In genomic region chr4:49632139-49632481, GRCm38 (mm10) we compare ENCODE assay signal across 8 mouse cellular contexts. TPM values are rescaled to one million over a fixed set of nuclear protein-coding genes. Genes with fewer than 3 reads are reported as not detected.
DNase-seq lines count a peak whose midpoint lies in the region; ATAC-seq and TF ChIP-seq lines count a peak whose summit lies in the region.

No protein-coding gene starts in this region.

- TF ChIP-seq POLR2A in lung, adult 2 months (IDR thresholded peaks at IDR 0.05; ENCODE audit: borderline replicate concordance, extremely low read depth, low read depth, low read length), result no peak

- peak overlapping the region; percentile 93 for H3K9ac ChIP-seq in embryonic facial prominence, embryonic 13.5 days
- H3K9ac ChIP-seq in intestine, embryonic 15.5 days, result peak overlapping the region; percentile 87
- H3K9ac ChIP-seq in neural tube, embryonic 14.5 days (replicated peaks; ENCODE audit: low read depth, low read length), result peak overlapping the region; percentile 75

- no peaks in the 10 kb centered on the region for H3K4me1 ChIP-seq in lung, adult 2 months (ENCODE audit: control insufficient read depth, insufficient read depth, low read length)
- H3K4me1 ChIP-seq in embryonic facial prominence, embryonic 13.5 days, result peaks cover 6% of the 10 kb centered on the region
- no peaks in the 10 kb centered on the region for H3K4me1 ChIP-seq in intestine, embryonic 15.5 days (replicated peaks)
- H3K4me1 ChIP-seq in neural tube, embryonic 14.5 days (ENCODE audit: control insufficient read depth, insufficient read depth, low read length), result peaks cover 13% of the 10 kb centered on the region

- no peaks in the 10 kb centered on the region for H3K9me3 ChIP-seq in embryonic facial prominence, embryonic 13.5 days
- H3K9me3 ChIP-seq in intestine, embryonic 15.5 days, result no peaks in the 10 kb centered on the region
- no peaks in the 10 kb centered on the region for H3K9me3 ChIP-seq in neural tube, embryonic 14.5 days (ENCODE audit: control insufficient read depth, low read length)

- DNase-seq in lung, adult 2 months, result no peak
- DNase-seq in lung, postnatal 25 days (ENCODE audit: low spot score), result no peak
- DNase-seq in right cerebral cortex, adult 2 months (ENCODE audit: low spot score in 2 of 2), result no peak
- DNase-seq in cerebellum, adult 8-10 months, result no peak
- no peak for DNase-seq in right cerebral cortex, postnatal 36 days (ENCODE audit: low spot score in 2 of 2)

- no peaks in the 10 kb centered on the region for H3K27me3 ChIP-seq in embryonic facial prominence, embryonic 13.5 days
- no peaks in the 10 kb centered on the region for H3K27me3 ChIP-seq in intestine, embryonic 15.5 days (replicated peaks)
- H3K27me3 ChIP-seq in neural tube, embryonic 14.5 days (ENCODE audit: control insufficient read depth, insufficient read depth, low read length), result no peaks in the 10 kb centered on the region

- peak overlapping the region; percentile 78 for H3K4me2 ChIP-seq in embryonic facial prominence, embryonic 13.5 days
- peak overlapping the region; percentile 73 for H3K4me2 ChIP-seq in intestine, embryonic 15.5 days (replicated peaks)
- peak overlapping the region; percentile 78 for H3K4me2 ChIP-seq in neural tube, embryonic 14.5 days (ENCODE audit: low read depth, low read length)

- peaks cover 31% of the 10 kb centered on the region for H3K36me3 ChIP-seq in embryonic facial prominence, embryonic 13.5 days
- no peaks in the 10 kb centered on the region for H3K36me3 ChIP-seq in intestine, embryonic 15.5 days
- 0 out of 2 replicates have a peak, but pooled peaks cover 8% of the 10 kb centered on the region for H3K36me3 ChIP-seq in neural tube, embryonic 14.5 days (ENCODE audit: control insufficient read depth, insufficient read depth, low read length)

- ATAC-seq in embryonic facial prominence, embryonic 13.5 days (ENCODE audit: insufficient number of reproducible peaks, insufficient read depth, low FRiP score, low TSS enrichment, low read depth), result peak; percentile 61; the same call in 1 of the 2 replicates
- peak; percentile 79 for ATAC-seq in intestine, embryonic 15.5 days
- peak; percentile 83 for ATAC-seq in neural tube, embryonic 14.5 days (ENCODE audit: low read depth)

- under 1% methylated on average over 30 of the region's 30 CpGs for WGBS in lung, adult 2 months
- under 1% methylated on average over 30 of the region's 30 CpGs for WGBS in embryonic facial prominence, embryonic 13.5 days
- WGBS in intestine, embryonic 15.5 days, result under 1% methylated on average over 30 of the region's 30 CpGs
- under 1% methylated on average over 30 of the region's 30 CpGs for WGBS in neural tube, embryonic 14.5 days

- peak overlapping the region; percentile 94 for H3K4me3 ChIP-seq in lung, adult 2 months (replicated peaks; ENCODE audit: extremely low read depth, low read depth, low read length)
- H3K4me3 ChIP-seq in embryonic facial prominence, embryonic 13.5 days, result peak overlapping the region; percentile 86
- peak overlapping the region; percentile 77 for H3K4me3 ChIP-seq in intestine, embryonic 15.5 days (replicated peaks)
- peak overlapping the region; percentile 86 for H3K4me3 ChIP-seq in neural tube, embryonic 14.5 days (ENCODE audit: low read depth, low read length)

- TF ChIP-seq CTCF in lung, adult 2 months (IDR thresholded peaks at IDR 0.05; ENCODE audit: insufficient read depth, low read length), result no peak

- peak overlapping the region; percentile 95 for H3K27ac ChIP-seq in embryonic facial prominence, embryonic 13.5 days
- peak overlapping the region; percentile 94 for H3K27ac ChIP-seq in intestine, embryonic 15.5 days
- H3K27ac ChIP-seq in neural tube, embryonic 14.5 days (ENCODE audit: low read depth, low read length), result peak overlapping the region; percentile 87

RNA-seq across cellular contexts. Expression of gene Rnf20, which starts 0.3 kb away (rescaled TPM):
- polyA plus RNA-seq in lung, adult 2 months (2012; rRNA removed), result 19.7 and 25.5 TPM in 2 replicates
- polyA plus RNA-seq in embryonic facial prominence, embryonic 13.5 days (2015; fragmentation: Nextera tagmentation; extraction: Ambion mirVana), result 48.0 and 49.9 TPM in 2 replicates
- polyA plus RNA-seq in intestine, embryonic 15.5 days (2015; fragmentation: Nextera tagmentation; extraction: Ambion mirVana), result 28.8 and 32.2 TPM in 2 replicates
- polyA plus RNA-seq in neural tube, embryonic 14.5 days (2014; fragmentation: Nextera tagmentation; extraction: Ambion mirVana), result 63.0 and 66.7 TPM in 2 replicates

RNA-seq across cellular contexts. Expression of gene Tmem246, which starts 34.4 kb away (rescaled TPM):
- 51.7 and 52.8 TPM in 2 replicates for polyA plus RNA-seq in lung, adult 2 months (2012; rRNA removed)
- polyA plus RNA-seq in embryonic facial prominence, embryonic 13.5 days (2015; fragmentation: Nextera tagmentation; extraction: Ambion mirVana), result 32.0 and 32.8 TPM in 2 replicates
- 21.2 and 22.2 TPM in 2 replicates for polyA plus RNA-seq in intestine, embryonic 15.5 days (2015; fragmentation: Nextera tagmentation; extraction: Ambion mirVana)
- polyA plus RNA-seq in neural tube, embryonic 14.5 days (2014; fragmentation: Nextera tagmentation; extraction: Ambion mirVana), result 111 and 138 TPM in 2 replicates

RNA-seq across cellular contexts. Expression of gene Ppp3r2, which starts 49.7 kb away (rescaled TPM):
- polyA plus RNA-seq in lung, adult 2 months (2012; rRNA removed), result 0.03 TPM in 1 of 2 replicates, not detected in the other
- polyA plus RNA-seq in embryonic facial prominence, embryonic 13.5 days (2015; fragmentation: Nextera tagmentation; extraction: Ambion mirVana), result 0.17 TPM in 1 of 2 replicates, not detected in the other
- polyA plus RNA-seq in intestine, embryonic 15.5 days (2015; fragmentation: Nextera tagmentation; extraction: Ambion mirVana), result 0.04 and 0.09 TPM in 2 replicates
- 0.96 and 1.0 TPM in 2 replicates for polyA plus RNA-seq in neural tube, embryonic 14.5 days (2014; fragmentation: Nextera tagmentation; extraction: Ambion mirVana)
